In the genomic region with DNA sequence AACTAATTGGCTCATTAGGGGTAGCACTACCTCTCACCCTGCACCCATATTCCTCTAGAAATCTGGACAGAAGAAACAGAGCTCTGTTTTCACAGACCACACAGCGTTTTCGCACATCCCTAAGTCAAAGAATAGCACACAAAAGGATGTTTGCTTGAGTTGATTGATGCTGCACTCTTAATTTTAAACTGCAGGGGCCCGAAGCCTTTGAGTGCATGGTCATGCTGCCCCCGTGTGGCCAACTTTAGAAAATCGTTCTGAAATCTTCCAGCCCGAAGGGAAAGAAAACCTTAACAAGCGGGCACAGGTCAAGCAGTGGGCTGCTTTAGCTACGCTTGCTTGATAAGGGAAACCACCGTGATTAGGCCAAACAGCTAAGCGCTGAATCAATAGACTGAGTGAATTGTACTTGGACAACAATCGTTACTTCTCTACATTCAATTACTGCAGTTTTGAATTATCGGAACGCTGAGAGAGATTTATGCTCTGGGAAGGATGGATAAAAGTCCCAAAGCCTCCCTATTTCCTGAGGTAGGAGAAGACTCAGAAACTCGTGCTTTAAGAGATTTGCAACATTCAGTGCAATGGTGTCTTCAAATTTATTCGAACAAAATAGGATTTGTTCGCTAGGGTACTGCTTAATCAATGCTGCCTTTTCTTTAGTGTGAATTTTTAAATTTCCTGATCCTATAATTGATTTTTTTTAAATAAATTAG, we compare ENCODE assay signal across 8 mouse cellular contexts.
DNase-seq lines count a peak whose midpoint lies in the region; ATAC-seq and TF ChIP-seq lines count a peak whose summit lies in the region.

No protein-coding gene starts in this region.

- no peaks in the 10 kb centered on the region for H3K9me3 ChIP-seq in G1E (replicated peaks)
- no peaks in the 10 kb centered on the region for H3K9me3 ChIP-seq in forebrain, embryonic 16.5 days (ENCODE audit: control insufficient read depth, low read length)
- no peaks in the 10 kb centered on the region for H3K9me3 ChIP-seq in lung, embryonic 16.5 days (ENCODE audit: control insufficient read depth, low read length)

- H3K36me3 ChIP-seq in G1E (replicated peaks) = no peaks in the 10 kb centered on the region
- H3K36me3 ChIP-seq in forebrain, embryonic 16.5 days (ENCODE audit: control insufficient read depth, insufficient read depth) = no peaks in the 10 kb centered on the region
- H3K36me3 ChIP-seq in lung, embryonic 16.5 days (ENCODE audit: control insufficient read depth, insufficient read depth, low read length) = no peaks in the 10 kb centered on the region

- no peak overlapping the region for H3K4me3 ChIP-seq in G1E (ENCODE audit: low read depth, low read length)
- H3K4me3 ChIP-seq in forebrain, embryonic 16.5 days (replicated peaks; ENCODE audit: low read length) = peak overlapping the region; percentile 19; the same call in 1 of the 2 replicates
- no peak overlapping the region for H3K4me3 ChIP-seq in lung, embryonic 16.5 days (ENCODE audit: low read length)

- DNase-seq in G1E (ENCODE audit: low spot score) = peak; percentile 3
- DNase-seq in cerebellum, adult 11 months = peak; percentile 38
- peak; percentile 81 for DNase-seq in heart, postnatal 4 days
- DNase-seq in layer of hippocampus, adult 18-20 months (ENCODE audit: low spot score in 2 of 2) = peak; percentile 69 to 85
- DNase-seq in ovary, postnatal 14 days (ENCODE audit: low spot score) = peak; percentile 73
- peak; percentile 33 for DNase-seq in thymus, postnatal 25 days

- peak overlapping the region; percentile 24; the same call in 1 of the 2 replicates for H3K9ac ChIP-seq in forebrain, embryonic 16.5 days (replicated peaks; ENCODE audit: low read depth, low read length)
- H3K9ac ChIP-seq in lung, embryonic 16.5 days (ENCODE audit: low read length) = no peak overlapping the region

- H3K4me1 ChIP-seq in G1E (ENCODE audit: insufficient read depth, low read depth, low read length) = no peaks in the 10 kb centered on the region
- 0 out of 2 replicates have a peak, but pooled peaks cover 2% of the 10 kb centered on the region for H3K4me1 ChIP-seq in forebrain, embryonic 16.5 days (replicated peaks; ENCODE audit: control insufficient read depth, insufficient read depth, low read length)
- no peaks in the 10 kb centered on the region for H3K4me1 ChIP-seq in lung, embryonic 16.5 days (replicated peaks; ENCODE audit: control insufficient read depth, insufficient read depth, low read length)

- no peak for ATAC-seq in G1E (ENCODE audit: extremely low read depth, insufficient number of reproducible peaks, low FRiP score, poor library complexity, severe bottlenecking)
- ATAC-seq in forebrain, embryonic 16.5 days = peak; percentile 96
- peak; percentile 36 for ATAC-seq in lung, embryonic 16.5 days (ENCODE audit: low read depth)

- 0 out of 2 replicates have a peak, but pooled peaks have one; percentile 15 for TF ChIP-seq CTCF in G1E (IDR thresholded peaks at IDR 0.05; ENCODE audit: low read depth, low read length)

- H3K27me3 ChIP-seq in G1E (ENCODE audit: insufficient read depth, low read length) = no peaks in the 10 kb centered on the region
- no peaks in the 10 kb centered on the region for H3K27me3 ChIP-seq in forebrain, embryonic 16.5 days (replicated peaks; ENCODE audit: control insufficient read depth, insufficient read depth, low read length)
- H3K27me3 ChIP-seq in lung, embryonic 16.5 days (ENCODE audit: control insufficient read depth, insufficient read depth, low read depth, low read length) = no peaks in the 10 kb centered on the region

- peak overlapping the region; percentile 64; the same call in 1 of the 2 replicates for H3K27ac ChIP-seq in forebrain, embryonic 16.5 days (ENCODE audit: low read length)
- H3K27ac ChIP-seq in lung, embryonic 16.5 days (ENCODE audit: low read length) = no peak overlapping the region

- 12% methylated on average over 16 of the region's 16 CpGs for WGBS in forebrain, embryonic 16.5 days
- WGBS in lung, embryonic 16.5 days = 16% methylated on average over 16 of the region's 16 CpGs

- peak overlapping the region; percentile 41 for H3K4me2 ChIP-seq in forebrain, embryonic 16.5 days (ENCODE audit: low read length)
- H3K4me2 ChIP-seq in lung, embryonic 16.5 days (ENCODE audit: low read depth, low read length) = peak overlapping the region; percentile 46

Comparison
In these comparisons a context has a peak if more than half of its experiments do, and no peak if none do; other contexts are left out.
1. DNase-seq: peak in every context shown above with its lines; median percentile 81 in heart, postnatal 4 days; 77 in layer of hippocampus, adult 18-20 months; 73 in ovary, postnatal 14 days; 38 in cerebellum, adult 11 months; 33 in thymus, postnatal 25 days; 3 in G1E.